Mouse (Mus musculus) limb, embryonic 11.5 days (tissue): Measurements from ENCODE around the gene Psmb9. TPM values are rescaled to one million over a fixed set of nuclear protein-coding genes. Genes with fewer than 3 reads are reported as not detected.
"Not testable (repeated sequence)": the region's sequence is repeated elsewhere in the genome, so short reads cannot be mapped to it uniquely, and the experiment has no call there.

Experiments
- ATAC-seq: fragments of 200-750 bp; cut with Nextera tagmentation; 2 replicates; pipeline ENCODE4 v1.8.0; 2017; ENCODE audit warnings: low read depth; ENCODE audit not compliant: insufficient number of reproducible peaks, low FRiP score, low TSS enrichment
- DNase-seq: peaks from one replicate; pipeline ENCODE4 v3.0.0-alpha.2; 2015; ENCODE audit warnings: low spot score
- H3K27ac ChIP-seq: fragments of 300-500 bp; sonication (generic); replicated peaks from 2 replicates; pipeline ENCODE4 v1.5.1; 2014; ENCODE audit warnings: low read depth, mild to moderate bottlenecking, low read length
- H3K27me3 ChIP-seq: fragments of 300-500 bp; sonication (generic); 2 replicates; pipeline ENCODE4 v1.6.1; 2014; ENCODE audit warnings: mild to moderate bottlenecking, low read length, mixed read lengths; ENCODE audit not compliant: control insufficient read depth, insufficient read depth
- H3K36me3 ChIP-seq: fragments of 300-500 bp; sonication (generic); 2 replicates; pipeline ENCODE4 v1.6.1; 2014; ENCODE audit warnings: mild to moderate bottlenecking, low read length, moderate library complexity, mixed read lengths; ENCODE audit not compliant: control insufficient read depth, insufficient read depth
- H3K4me1 ChIP-seq: fragments of 300-500 bp; sonication (generic); 2 replicates; pipeline ENCODE4 v1.6.1; 2014; ENCODE audit warnings: low read length, mixed read lengths; ENCODE audit not compliant: control insufficient read depth, insufficient read depth
- H3K4me2 ChIP-seq: fragments of 300-500 bp; sonication (generic); 2 replicates; pipeline ENCODE4 v1.6.1; 2014; ENCODE audit warnings: low read depth, mild to moderate bottlenecking, moderate library complexity; ENCODE audit not compliant: severe bottlenecking
- H3K4me3 ChIP-seq: fragments of 300-500 bp; sonication (generic); 2 replicates; pipeline ENCODE4 v1.5.1; 2014; ENCODE audit warnings: low read depth, low read length
- H3K9ac ChIP-seq: fragments of 300-500 bp; sonication (generic); 2 replicates; pipeline ENCODE4 v1.6.1; 2014; ENCODE audit warnings: mild to moderate bottlenecking, low read length
- H3K9me3 ChIP-seq: fragments of 300-500 bp; sonication (generic); 2 replicates; pipeline ENCODE4 v1.6.1; 2016; ENCODE audit warnings: low read length; ENCODE audit not compliant: control insufficient read depth
- WGBS: fragments of 180-500 bp; shearing (Covaris S2); extraction: QIAGEN DNeasy Blood & Tissue Kit; methylation state at CpG from one replicate; pipeline ENCODE4 v1.1.7; 2014; 5-methylcytosine and 5-hydroxymethylcytosine counted together
- polyA plus RNA-seq: library from polyadenylated mRNA; unstranded; fragments of >200 nt; fragmentation: Nextera tagmentation; extraction: Ambion mirVana; gene quantifications from 2 replicates; pipeline ENCODE4 v1.2.1, GENCODE M21; 2014

Psmb9 gene
- polyA plus RNA-seq, 1 experiment from 2014 or later: 2.2 TPM

- H3K36me3 ChIP-seq, H3K4me1 ChIP-seq, H3K27me3 ChIP-seq, H3K9ac ChIP-seq, H3K4me2 ChIP-seq, H3K9me3 ChIP-seq, ATAC-seq, DNase-seq, H3K27ac ChIP-seq, H3K4me3 ChIP-seq: not testable (repeated sequence)
- WGBS: no CpG with 5 or more reads among the region's 16 CpGs
Observed at GRCm38 (mm10) chr17:34220401-34220800, 32.8 kb upstream of the Psmb9 start.

DNA sequence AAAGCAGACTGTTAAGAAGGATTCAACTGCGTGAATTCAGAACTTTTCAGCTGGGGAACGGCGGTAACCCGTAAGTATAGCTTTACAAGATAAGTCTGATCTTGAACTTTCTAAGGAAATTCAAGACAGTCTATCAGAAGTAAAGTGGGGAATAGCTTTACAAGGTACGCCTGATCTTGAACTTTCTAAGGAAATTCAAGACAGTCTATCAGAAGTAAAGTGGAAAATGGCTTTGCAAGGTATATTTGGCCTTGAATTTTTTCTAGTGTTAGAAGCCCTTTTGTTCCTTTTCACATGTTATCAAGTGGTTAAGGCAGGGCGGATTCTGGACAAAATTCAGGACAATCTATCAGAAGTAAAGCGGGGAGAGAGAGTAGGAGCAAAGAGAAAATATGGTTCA lies 32.2 kb upstream of the Psmb9 start:
- not testable (repeated sequence) for H3K27ac ChIP-seq, H3K4me1 ChIP-seq, H3K4me2 ChIP-seq, H3K36me3 ChIP-seq, H3K9me3 ChIP-seq, H3K4me3 ChIP-seq, DNase-seq, H3K27me3 ChIP-seq, H3K9ac ChIP-seq, ATAC-seq
- 87% methylated on average over 3 of the region's 7 CpGs for WGBS

DNA sequence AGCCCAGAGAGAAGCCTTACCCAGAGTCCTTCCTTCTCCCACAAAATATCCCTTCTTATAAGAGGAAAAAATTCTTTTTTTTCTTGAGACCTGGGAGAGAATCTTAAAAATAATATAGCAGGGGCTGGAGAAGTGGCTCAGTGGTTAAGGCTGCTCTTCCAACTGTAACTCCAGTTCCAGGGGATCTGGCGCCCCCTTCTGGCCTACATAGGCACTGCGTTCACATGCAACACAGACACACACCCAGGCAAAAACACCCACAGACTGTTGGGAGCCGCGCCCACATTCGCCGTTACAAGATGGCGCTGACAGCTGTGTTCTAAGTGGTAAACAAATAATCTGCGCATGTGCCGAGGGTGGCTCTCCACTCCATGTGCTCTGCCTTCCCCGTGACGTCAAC lies 31.5 kb upstream of the Psmb9 start:
- 87% methylated on average over 8 of the region's 11 CpGs for WGBS

DNA sequence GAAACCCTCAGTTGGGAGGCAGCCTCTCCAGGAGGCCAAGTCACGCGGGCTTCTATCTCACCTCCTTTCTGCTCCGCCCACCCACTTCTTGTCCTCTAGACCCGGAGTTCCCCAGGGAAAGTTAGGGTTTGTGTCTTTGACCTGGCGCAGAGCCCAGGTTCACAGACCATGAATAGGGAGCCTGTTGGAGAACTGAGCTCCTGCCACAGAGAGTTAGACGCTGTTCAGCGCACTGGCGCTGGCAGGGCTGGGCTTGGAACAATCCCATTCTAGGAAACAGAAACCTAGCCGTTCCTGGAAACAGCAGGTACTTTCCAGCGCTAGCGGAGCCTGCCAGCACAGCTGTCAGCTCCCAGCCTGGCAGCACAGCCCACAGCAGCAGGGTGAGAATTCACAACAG lies 31.1 kb upstream of the Psmb9 start:
- Histone ChIP-seq H3K36me3 (no peaks in the 10 kb centered on the region), H3K4me1 (no peaks in the 10 kb centered on the region), H3K4me2 (no peak overlapping the region), H3K27me3 (peaks cover 9% of the 10 kb centered on the region), H3K27ac (no peak overlapping the region), H3K4me3 (no peak overlapping the region), H3K9ac (no peak overlapping the region), H3K9me3 (no peaks in the 10 kb centered on the region)
- DNase-seq (no peak), ATAC-seq (no peak)
- 88% methylated on average over 11 of the region's 11 CpGs for WGBS

More for the DNA sequence above, 31.5 kb upstream of the Psmb9 start:
- H3K4me2 ChIP-seq, H3K4me3 ChIP-seq, H3K27me3 ChIP-seq, H3K4me1 ChIP-seq, H3K9me3 ChIP-seq, H3K9ac ChIP-seq, H3K27ac ChIP-seq, ATAC-seq, H3K36me3 ChIP-seq, DNase-seq: not testable (repeated sequence)

DNA sequence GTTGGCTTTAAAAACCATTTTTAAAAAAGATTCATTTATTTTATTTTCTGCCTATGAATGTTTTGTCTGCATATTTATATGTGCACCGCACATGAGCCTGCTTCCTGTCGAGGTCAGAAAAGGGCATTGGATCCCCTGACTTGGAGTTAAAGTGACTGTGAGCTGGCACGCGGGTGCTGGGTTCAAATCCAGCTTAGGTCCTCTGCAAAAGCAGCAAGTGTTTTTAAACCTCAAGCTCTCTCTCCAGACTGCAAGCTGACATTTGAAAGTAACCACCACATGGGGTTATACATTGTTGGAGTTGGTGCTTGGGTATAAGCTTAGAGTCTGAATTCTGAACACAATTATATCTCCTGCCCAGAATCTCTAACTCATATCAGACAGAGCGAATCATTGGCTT lies 30.4 kb upstream of the Psmb9 start:
- DNase-seq: no peak
- Histone ChIP-seq H3K36me3 (no peaks in the 10 kb centered on the region), H3K27me3 (peaks cover 16% of the 10 kb centered on the region), H3K4me1 (no peaks in the 10 kb centered on the region), H3K4me3 (no peak overlapping the region), H3K9ac (no peak overlapping the region), H3K27ac (no peak overlapping the region), H3K9me3 (no peaks in the 10 kb centered on the region), H3K4me2 (no peak overlapping the region)
- ATAC-seq: no peak
- 94% methylated on average over 5 of the region's 5 CpGs for WGBS

DNA sequence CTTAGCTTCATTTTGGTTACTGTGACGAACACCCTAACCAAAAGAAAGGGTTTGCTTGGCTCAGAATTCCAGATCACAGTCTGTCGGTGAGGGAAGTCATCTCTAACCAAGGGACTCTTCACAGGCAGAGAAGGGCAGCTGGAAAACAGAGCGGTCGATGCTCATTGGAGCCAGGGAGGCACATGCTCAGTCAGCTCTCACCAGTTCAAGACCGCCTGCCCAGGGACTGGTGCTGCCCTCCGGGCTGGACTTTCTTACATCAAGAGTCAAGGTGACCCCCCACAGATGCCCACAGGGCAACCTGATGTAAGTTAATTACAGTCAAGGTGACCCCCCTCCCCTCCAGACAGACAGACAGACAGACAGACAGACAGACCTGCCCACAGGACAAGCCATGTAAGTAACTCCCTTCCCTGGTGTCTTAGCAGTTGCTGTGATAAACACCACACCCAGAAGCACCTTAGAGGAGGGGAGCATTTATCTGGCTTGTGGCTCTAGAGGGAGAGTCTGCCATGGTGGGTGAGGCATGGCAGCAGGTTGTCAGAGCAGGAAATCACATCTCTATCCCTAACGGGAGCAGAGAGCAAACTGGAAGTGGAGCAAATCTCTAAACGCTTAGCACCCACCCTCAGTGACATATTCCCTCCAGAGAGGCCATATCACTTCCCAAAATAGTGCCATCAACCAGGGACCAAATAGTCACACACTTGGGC lies 29.8 kb upstream of the Psmb9 start:
- 92% methylated on average over 8 of the region's 8 CpGs for WGBS
- ATAC-seq: no peak
- Histone ChIP-seq H3K9ac (no peak overlapping the region), H3K27ac (no peak overlapping the region), H3K4me1 (no peaks in the 10 kb centered on the region), H3K9me3 (no peaks in the 10 kb centered on the region), H3K27me3 (peaks cover 21% of the 10 kb centered on the region), H3K36me3 (no peaks in the 10 kb centered on the region), H3K4me3 (no peak overlapping the region), H3K4me2 (no peak overlapping the region)
- no peak for DNase-seq

DNA sequence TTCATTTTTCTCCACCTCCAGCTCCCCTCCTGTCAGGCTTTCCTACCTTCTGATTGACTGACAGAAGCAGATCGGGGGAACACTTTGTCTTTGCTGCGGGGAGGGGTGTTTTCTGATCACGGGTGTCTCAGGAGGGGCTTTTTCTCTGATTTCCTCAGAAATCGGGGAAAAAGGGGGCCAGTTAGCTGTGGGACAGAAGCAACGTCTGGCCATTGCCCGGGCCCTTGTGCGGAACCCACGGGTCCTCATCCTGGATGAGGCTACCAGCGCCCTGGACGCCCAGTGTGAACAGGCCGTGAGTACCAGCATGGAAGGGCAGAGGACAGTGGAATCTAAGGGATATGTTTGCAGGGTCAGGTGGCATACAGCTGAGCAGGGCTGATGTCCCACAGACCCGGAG lies 27.6 kb upstream of the Psmb9 start:
- no peak for ATAC-seq

DNA sequence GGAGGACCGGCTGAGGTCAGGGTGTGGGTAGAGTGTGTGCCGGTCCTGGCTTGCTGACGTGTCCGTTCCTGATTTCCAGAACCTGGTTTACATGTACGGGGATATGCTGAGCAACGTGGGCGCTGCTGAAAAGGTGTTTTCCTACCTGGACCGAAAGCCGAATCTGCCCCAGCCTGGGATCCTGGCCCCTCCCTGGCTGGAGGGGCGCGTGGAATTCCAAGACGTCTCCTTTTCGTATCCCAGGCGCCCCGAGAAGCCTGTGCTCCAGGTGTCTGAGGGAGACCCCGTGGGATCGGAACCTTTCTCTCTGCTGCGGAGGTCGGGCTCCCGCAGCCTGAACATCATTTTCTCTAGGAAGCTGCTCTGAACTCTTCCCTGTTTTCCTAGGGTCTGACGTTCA lies 26.4 kb upstream of the Psmb9 start:
- no peak overlapping the region for H3K4me2 ChIP-seq
- H3K4me1 ChIP-seq: no peaks in the 10 kb centered on the region
- no peak for DNase-seq
- no peak for ATAC-seq
- H3K36me3 ChIP-seq: no peaks in the 10 kb centered on the region
- peaks cover 33% of the 10 kb centered on the region for H3K27me3 ChIP-seq
- H3K9ac ChIP-seq: no peak overlapping the region
- H3K4me3 ChIP-seq: no peak overlapping the region
- H3K27ac ChIP-seq: no peak overlapping the region
- H3K9me3 ChIP-seq: no peaks in the 10 kb centered on the region
- WGBS: 38% methylated on average over 21 of the region's 21 CpGs

More for the DNA sequence above, 27.6 kb upstream of the Psmb9 start:
- Histone ChIP-seq H3K36me3 (no peaks in the 10 kb centered on the region), H3K27ac (no peak overlapping the region), H3K9me3 (no peaks in the 10 kb centered on the region), H3K4me1 (no peaks in the 10 kb centered on the region), H3K27me3 (peaks cover 33% of the 10 kb centered on the region), H3K4me3 (no peak overlapping the region), H3K4me2 (no peak overlapping the region), H3K9ac (no peak overlapping the region)
- WGBS: 87% methylated on average over 12 of the region's 12 CpGs
- no peak for DNase-seq
